Mouse (Mus musculus): ENCODE data around the gene Ccpg1os.

Gene Ccpg1os

GRCm38 (mm10) chr9:72983066-72983465, 2.1 kb downstream of the Ccpg1os start:
- DNase-seq (ENCODE audit: low read depth, low spot score), result no peak

GRCm38 (mm10) chr9:72975242-72975641, 9.9 kb downstream of the Ccpg1os start:
- no peak for DNase-seq (ENCODE audit: low read depth, low spot score)

- no peak for DNase-seq (ENCODE audit: low read depth, low spot score)
Measured at GRCm38 (mm10) chr9:72974734-72975133, 10.4 kb downstream of the Ccpg1os start.

GRCm38 (mm10) chr9:72972984-72973383, 12.2 kb downstream of the Ccpg1os start:
- DNase-seq (ENCODE audit: low read depth, low spot score), result no peak

- no peak for DNase-seq (ENCODE audit: low read depth, low spot score)
Measured at GRCm38 (mm10) chr9:72972435-72972834, 12.7 kb downstream of the Ccpg1os start.

GRCm38 (mm10) chr9:72969874-72970273, 15.3 kb downstream of the Ccpg1os start:
- DNase-seq (ENCODE audit: low read depth, low spot score), result no peak

- DNase-seq (ENCODE audit: low read depth, low spot score), result peak; percentile 70
Measured at GRCm38 (mm10) chr9:72968349-72969061, 16.7 kb downstream of the Ccpg1os start.

GRCm38 (mm10) chr9:72961959-72962358, 23.2 kb downstream of the Ccpg1os start:
- no peak for DNase-seq (ENCODE audit: low read depth, low spot score)

- DNase-seq (ENCODE audit: low read depth, low spot score), result no peak
Measured at GRCm38 (mm10) chr9:72961346-72961745, 23.8 kb downstream of the Ccpg1os start.

GRCm38 (mm10) chr9:72958521-72959450, 26.4 kb downstream of the Ccpg1os start, which contains the start of the genes Dyx1c1 and Gm44503:
TSS of gene Dyx1c1 (plus strand) at chr9:72958785.
TSS of gene Gm44503 (plus strand) at chr9:72958852.
- DNase-seq (ENCODE audit: low read depth, low spot score), result peak; percentile 72

GRCm38 (mm10) chr9:72955546-72955945, 29.6 kb downstream of the Ccpg1os start:
- DNase-seq (ENCODE audit: low read depth, low spot score), result no peak

GRCm38 (mm10) chr9:72954746-72955145, 30.4 kb downstream of the Ccpg1os start:
- no peak for DNase-seq (ENCODE audit: low read depth, low spot score)

- no peak for DNase-seq (ENCODE audit: low read depth, low spot score)
Measured at GRCm38 (mm10) chr9:72949572-72949971, 35.6 kb downstream of the Ccpg1os start.

- DNase-seq (ENCODE audit: low read depth, low spot score), result no peak
Measured at GRCm38 (mm10) chr9:72947010-72947409, 38.2 kb downstream of the Ccpg1os start.

- no peak for DNase-seq (ENCODE audit: low read depth, low spot score)
Measured at GRCm38 (mm10) chr9:72944286-72944685, 40.9 kb downstream of the Ccpg1os start.

GRCm38 (mm10) chr9:72943424-72943823, 41.8 kb downstream of the Ccpg1os start:
- DNase-seq (ENCODE audit: low read depth, low spot score), result no peak

- no peak for DNase-seq (ENCODE audit: low read depth, low spot score)
Measured at GRCm38 (mm10) chr9:72936301-72936700, 48.9 kb downstream of the Ccpg1os start.

GRCm38 (mm10) chr9:72935309-72935708, 49.9 kb downstream of the Ccpg1os start:
- no peak for DNase-seq (ENCODE audit: low read depth, low spot score)

GRCm38 (mm10) chr9:72931166-72931790, 53.9 kb downstream of the Ccpg1os start:
- no peak for DNase-seq (ENCODE audit: low read depth, low spot score)

Data from brain, embryonic 18.5 days (tissue).